ENCODE assay signal across 12 mouse cellular contexts in the genomic region with DNA sequence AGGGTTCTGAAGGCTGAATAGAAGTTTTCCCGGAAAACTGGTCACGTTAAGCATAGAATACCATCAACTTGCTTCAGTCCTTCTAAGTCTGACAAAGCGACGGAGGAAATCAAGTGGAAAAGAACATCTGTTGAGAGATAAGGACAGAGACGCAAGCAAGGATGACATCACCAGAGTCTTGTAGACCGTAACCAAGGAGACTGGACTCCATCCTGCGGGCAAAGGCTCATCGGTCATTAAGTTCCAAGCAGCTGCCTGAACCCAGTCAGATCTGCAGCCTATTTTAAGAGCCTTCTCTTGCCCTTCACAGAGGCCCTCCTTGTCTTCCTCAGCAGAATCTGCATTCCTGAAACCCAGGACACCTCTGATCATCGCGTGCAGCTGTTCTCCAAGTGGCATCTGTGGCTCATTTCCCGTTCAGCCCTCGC.
DNase-seq lines count a peak whose midpoint lies in the region; ATAC-seq and TF ChIP-seq lines count a peak whose summit lies in the region.
"Had no signal": no experiment of that assay in that cellular context is flagged by ENCODE, and none has a peak within 500 bp of the region (broad histone marks: within the 10 kb centered on the region; RNA-seq: fewer than 3 reads in every experiment).

No protein-coding gene starts in this region.

- peak; percentile 50 for DNase-seq in forebrain, embryonic 11.5 days (ENCODE audit: low spot score)
- no peak for DNase-seq in forebrain, postnatal 0 days
- DNase-seq in heart, postnatal 25 days (ENCODE audit: low spot score): peak; percentile 42
- DNase-seq in retina, embryonic 14.5 days (ENCODE audit: low spot score): peak; percentile 78
- no peak for DNase-seq in adrenal gland, postnatal 4 days (ENCODE audit: low spot score in 2 of 2)
- no peak for DNase-seq in urinary bladder, postnatal 10 days (ENCODE audit: low spot score)
- DNase-seq: cerebellum, postnatal 36 days; right cerebral cortex, adult 18-20 months had no signal

- TF ChIP-seq CTCF in forebrain, postnatal 0 days (IDR thresholded peaks at IDR 0.05; ENCODE audit: low read depth): no peak

- intact Hi-C loops in heart, postnatal 25 days (cut with DNase I): loop anchor here (2.0 kb wide), 1 partner anchor 30 kb away; no protein-coding TSS in a partner anchor

- no peaks in the 10 kb centered on the region for H3K36me3 ChIP-seq in forebrain, embryonic 11.5 days (ENCODE audit: control insufficient read depth, insufficient read depth, low read length)
- H3K36me3 ChIP-seq in forebrain, postnatal 0 days (ENCODE audit: insufficient read depth): no peaks in the 10 kb centered on the region
- H3K36me3 ChIP-seq in megakaryocyte, embryonic 14.5 days (replicated peaks; ENCODE audit: low read length): peaks cover 60% of the 10 kb centered on the region
- H3K36me3 ChIP-seq: lung, embryonic 15.5 days had no signal

- H3K4me2 ChIP-seq in forebrain, embryonic 11.5 days (ENCODE audit: low read depth, low read length, severe bottlenecking): no peak overlapping the region
- H3K4me2 ChIP-seq in forebrain, postnatal 0 days (ENCODE audit: low read depth): no peak overlapping the region
- H3K4me2 ChIP-seq: lung, embryonic 15.5 days had no signal

- H3K27ac ChIP-seq in forebrain, embryonic 11.5 days (ENCODE audit: low read depth, low read length): no peak overlapping the region
- no peak overlapping the region for H3K27ac ChIP-seq in forebrain, postnatal 0 days (ENCODE audit: low read depth, low read length)
- H3K27ac ChIP-seq: lung, embryonic 15.5 days had no signal

- 75% methylated on average over 12 of the region's 12 CpGs for WGBS in forebrain, embryonic 11.5 days
- WGBS in forebrain, postnatal 0 days: 65% methylated on average over 12 of the region's 12 CpGs

- H3K9ac ChIP-seq in forebrain, embryonic 11.5 days (ENCODE audit: low read length): no peak overlapping the region
- no peak overlapping the region for H3K9ac ChIP-seq in forebrain, postnatal 0 days
- H3K9ac ChIP-seq: lung, embryonic 15.5 days had no signal

- no peaks in the 10 kb centered on the region for H3K27me3 ChIP-seq in forebrain, embryonic 11.5 days (ENCODE audit: control insufficient read depth, insufficient read depth, low read length)
- no peaks in the 10 kb centered on the region for H3K27me3 ChIP-seq in forebrain, postnatal 0 days (ENCODE audit: insufficient read depth, low read length)
- H3K27me3 ChIP-seq in megakaryocyte, embryonic 14.5 days (replicated peaks): no peaks in the 10 kb centered on the region
- H3K27me3 ChIP-seq: lung, embryonic 15.5 days had no signal

- H3K4me3 ChIP-seq in forebrain, embryonic 11.5 days (ENCODE audit: low read depth, low read length): no peak overlapping the region
- no peak overlapping the region for H3K4me3 ChIP-seq in forebrain, postnatal 0 days (ENCODE audit: low read depth, low read length)
- H3K4me3 ChIP-seq in megakaryocyte, embryonic 14.5 days (replicated peaks): peak overlapping the region; percentile 35
- H3K4me3 ChIP-seq: lung, embryonic 15.5 days had no signal

- no peaks in the 10 kb centered on the region for H3K9me3 ChIP-seq in forebrain, embryonic 11.5 days (ENCODE audit: control insufficient read depth, low read length)
- no peaks in the 10 kb centered on the region for H3K9me3 ChIP-seq in forebrain, postnatal 0 days (ENCODE audit: low read length)
- H3K9me3 ChIP-seq in megakaryocyte, embryonic 14.5 days: no peaks in the 10 kb centered on the region
- H3K9me3 ChIP-seq: lung, embryonic 15.5 days had no signal

- no peak for ATAC-seq in forebrain, embryonic 11.5 days (replicated peaks; ENCODE audit: low FRiP score)
- ATAC-seq in forebrain, postnatal 0 days: no peak
- no peak for ATAC-seq in megakaryocyte, adult 5-6 weeks (ENCODE audit: poor library complexity, severe bottlenecking)
- ATAC-seq: activated CD4-positive, CD25-positive, alpha-beta regulatory T cell, adult 4 months had no signal

- H3K4me1 ChIP-seq in forebrain, embryonic 11.5 days (replicated peaks; ENCODE audit: control insufficient read depth, insufficient read depth, low read length): peaks cover 21% of the 10 kb centered on the region
- no peaks in the 10 kb centered on the region for H3K4me1 ChIP-seq in forebrain, postnatal 0 days (ENCODE audit: insufficient read depth)
- H3K4me1 ChIP-seq in megakaryocyte, embryonic 14.5 days: peaks cover 96% of the 10 kb centered on the region

Comparison
In these comparisons a context has a peak if more than half of its experiments do, and no peak if none do; other contexts are left out.
1. DNase-seq: peak in forebrain, embryonic 11.5 days (single experiment), heart, postnatal 25 days (single experiment) and retina, embryonic 14.5 days (single experiment); none in forebrain, postnatal 0 days (single experiment), adrenal gland, postnatal 4 days (0 of 2) and urinary bladder, postnatal 10 days (single experiment).